Mouse (Mus musculus) hindbrain, embryonic 13.5 days (tissue): ENCODE measurements at regions not wholly inside any gene's neighbourhood (a gene's known extent, or its start where the extent isn't known, plus 50 kb on each side); places are given as distances from the start of the nearest gene placed in this dataset.

Experiments
- ATAC-seq: fragments of 200-750 bp; cut with Nextera tagmentation; 2 replicates; pipeline ENCODE4 v1.8.0; 2017; ENCODE audit warnings: moderate TSS enrichment; ENCODE audit not compliant: low FRiP score
- H3K27ac ChIP-seq: fragments of 300-500 bp; sonication (generic); 2 replicates; pipeline ENCODE4 v1.5.1; 2015; ENCODE audit warnings: inconsistent platforms, mild to moderate bottlenecking, moderate library complexity
- H3K27me3 ChIP-seq: fragments of 300-500 bp; sonication (generic); 2 replicates; pipeline ENCODE4 v1.6.1; 2015; ENCODE audit warnings: mild to moderate bottlenecking, inconsistent platforms
- H3K36me3 ChIP-seq: fragments of 300-500 bp; sonication (generic); 2 replicates; pipeline ENCODE4 v1.6.1; 2015; ENCODE audit warnings: mild to moderate bottlenecking, inconsistent platforms
- H3K4me1 ChIP-seq: fragments of 300-500 bp; sonication (generic); replicated peaks from 2 replicates; pipeline ENCODE4 v1.6.1; 2015; ENCODE audit warnings: inconsistent platforms
- H3K4me2 ChIP-seq: fragments of 300-500 bp; sonication (generic); 2 replicates; pipeline ENCODE4 v1.6.1; 2015; ENCODE audit warnings: inconsistent platforms, mild to moderate bottlenecking, moderate library complexity
- H3K4me3 ChIP-seq: fragments of 300-500 bp; sonication (generic); 2 replicates; pipeline ENCODE4 v1.5.1; 2015; ENCODE audit warnings: mild to moderate bottlenecking, inconsistent platforms
- H3K9ac ChIP-seq: fragments of 300-500 bp; sonication (generic); 2 replicates; pipeline ENCODE4 v1.6.1; 2015; ENCODE audit warnings: mild to moderate bottlenecking, inconsistent platforms
- H3K9me3 ChIP-seq: fragments of 300-500 bp; sonication (generic); 2 replicates; pipeline ENCODE4 v1.6.1; 2016; ENCODE audit warnings: inconsistent platforms
- WGBS: fragments of 180-500 bp; shearing (Covaris S2); methylation state at CpG from one replicate; pipeline ENCODE4 v1.1.7; 2015; 5-methylcytosine and 5-hydroxymethylcytosine counted together

DNA sequence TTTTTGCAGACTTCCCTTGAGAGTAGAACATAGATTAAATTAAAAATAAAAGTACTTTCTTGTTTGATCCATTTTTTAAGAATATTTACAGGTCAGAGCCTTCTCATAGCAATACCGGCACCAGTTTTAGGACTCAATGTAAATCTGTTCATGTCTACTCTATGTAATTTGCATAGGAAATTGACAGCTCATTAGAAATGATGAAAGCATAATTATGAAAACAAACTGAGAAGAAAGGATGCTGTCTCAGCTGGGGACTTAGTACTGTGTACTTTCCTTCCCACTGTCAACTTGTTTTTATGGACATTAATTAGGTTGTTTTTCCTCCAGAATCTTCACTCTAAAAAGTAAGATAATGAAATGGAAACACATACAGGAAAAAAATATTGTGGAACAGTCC lies 3344.8 kb upstream of the Gm6569 start:
- Histone ChIP-seq H3K4me1 (no peaks in the 10 kb centered on the region), H3K9me3 (no peaks in the 10 kb centered on the region), H3K4me3 (no peak overlapping the region), H3K27ac (no peak overlapping the region), H3K9ac (no peak overlapping the region), H3K27me3 (no peaks in the 10 kb centered on the region), H3K4me2 (no peak overlapping the region), H3K36me3 (no peaks in the 10 kb centered on the region)
- ATAC-seq, result no peak
- 73% methylated on average over 1 of the region's 1 CpGs for WGBS

DNA sequence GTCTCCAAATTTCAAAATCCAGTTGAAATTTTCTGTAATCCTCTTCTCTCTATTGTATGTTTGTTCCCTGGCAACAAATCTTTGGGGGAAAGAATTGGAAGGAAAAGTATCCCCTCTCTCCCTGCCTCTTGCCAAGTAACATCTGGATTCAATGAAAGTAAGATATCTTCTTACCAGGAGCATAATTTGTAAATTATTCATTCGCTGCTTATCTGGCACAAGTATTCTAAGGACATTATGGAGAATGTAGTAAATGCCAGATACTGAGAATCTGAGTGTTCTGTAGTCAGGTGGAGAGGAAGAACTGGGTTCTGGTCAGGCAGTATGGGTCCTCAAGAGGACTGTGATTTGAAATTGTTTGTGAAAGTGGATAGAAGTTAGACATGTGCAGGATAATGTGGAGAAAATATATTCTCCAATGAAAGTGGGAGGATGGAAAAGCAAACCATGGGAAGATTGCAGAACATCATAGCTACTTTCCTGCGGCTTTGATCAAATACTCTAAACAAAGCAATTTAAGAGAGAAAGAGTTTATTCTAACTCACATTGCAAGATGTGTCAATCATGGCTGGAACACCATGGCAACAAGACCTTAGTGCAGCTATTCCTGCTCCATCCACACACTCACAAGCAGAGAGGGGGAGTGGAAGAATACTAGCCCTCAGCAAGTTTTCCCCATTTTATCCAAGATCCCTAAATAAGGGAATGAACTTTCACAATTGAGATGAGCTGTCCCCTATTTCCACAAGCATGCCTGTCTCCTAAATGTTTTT lies 3327.1 kb upstream of the Gm6569 start:
- H3K27me3 ChIP-seq, result no peaks in the 10 kb centered on the region
- no peaks in the 10 kb centered on the region for H3K36me3 ChIP-seq
- H3K4me1 ChIP-seq, result no peaks in the 10 kb centered on the region
- no peak overlapping the region for H3K4me3 ChIP-seq
- no peak overlapping the region for H3K4me2 ChIP-seq
- H3K9ac ChIP-seq, result no peak overlapping the region
- no peak overlapping the region for H3K27ac ChIP-seq
- 75% methylated on average over 2 of the region's 2 CpGs for WGBS
- no peak for ATAC-seq
- H3K9me3 ChIP-seq, result no peaks in the 10 kb centered on the region

DNA sequence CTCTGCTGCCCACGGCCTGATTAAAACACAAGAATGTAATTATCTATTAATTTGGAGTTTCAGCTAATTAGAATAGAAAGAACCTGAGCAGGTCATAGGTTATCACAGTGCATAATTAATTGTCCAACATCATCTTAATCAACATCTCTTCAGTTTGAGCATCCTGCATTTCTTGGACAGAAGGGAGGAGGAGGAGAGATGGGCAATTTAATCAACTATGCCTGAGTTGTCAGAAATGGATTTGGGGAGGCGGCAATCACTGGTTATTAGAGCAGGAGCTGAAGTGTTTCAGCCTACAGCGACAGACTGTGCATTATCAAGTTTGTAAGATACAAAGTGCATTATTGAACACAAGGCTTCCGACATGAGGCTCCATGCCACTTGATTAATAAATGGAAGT lies 3313.8 kb upstream of the Gm6569 start:
- 55% methylated on average over 4 of the region's 4 CpGs for WGBS
- no peak for ATAC-seq
- Histone ChIP-seq H3K27me3 (no peaks in the 10 kb centered on the region), H3K9ac (no peak overlapping the region), H3K4me3 (no peak overlapping the region), H3K4me2 (no peak overlapping the region), H3K4me1 (no peaks in the 10 kb centered on the region), H3K36me3 (no peaks in the 10 kb centered on the region), H3K27ac (no peak overlapping the region), H3K9me3 (no peaks in the 10 kb centered on the region)

DNA sequence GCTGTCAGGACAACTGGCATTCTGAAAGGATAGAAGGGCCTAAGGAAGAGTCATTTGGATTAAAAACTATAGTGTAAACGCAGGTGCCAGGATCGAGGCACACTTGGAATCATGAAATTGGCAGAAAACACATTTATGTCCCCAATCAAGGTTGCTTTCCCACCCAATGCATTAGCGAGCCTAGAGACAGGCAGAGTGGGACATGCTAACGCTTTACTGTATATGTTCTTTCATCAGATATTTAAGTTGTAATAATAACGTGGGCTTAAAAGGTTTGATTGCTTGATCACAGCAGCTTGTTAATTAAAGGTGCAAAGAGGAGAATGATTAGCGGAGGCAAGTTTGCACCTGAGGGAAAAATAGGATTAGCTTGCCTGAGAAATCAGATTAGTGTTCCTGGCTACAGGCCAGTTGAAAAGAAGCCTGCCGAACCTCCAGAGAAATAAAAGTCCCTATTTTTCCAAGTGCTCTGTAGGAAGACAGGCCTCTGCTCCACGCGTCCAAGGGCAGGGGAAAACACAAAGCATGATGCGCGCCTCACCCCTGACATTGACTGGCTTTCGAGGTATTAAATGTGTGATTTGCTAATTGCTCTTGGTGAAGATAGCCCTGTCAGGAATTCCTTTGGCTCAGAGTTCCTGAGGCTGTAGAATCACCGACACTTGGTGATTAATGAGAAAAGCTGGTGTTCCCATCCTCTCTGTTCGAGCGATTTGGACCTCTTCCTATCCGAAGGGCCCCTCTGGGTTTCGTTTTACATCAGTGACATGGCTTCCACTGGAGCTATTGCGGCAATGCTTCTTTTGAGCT lies 3279.4 kb upstream of the Gm6569 start:
- Histone ChIP-seq H3K4me1 (peaks cover 14% of the 10 kb centered on the region), H3K4me3 (no peak overlapping the region), H3K27me3 (no peaks in the 10 kb centered on the region), H3K9ac (no peak overlapping the region), H3K9me3 (no peaks in the 10 kb centered on the region), H3K4me2 (0 out of 2 replicates have a peak overlapping the region, but pooled peaks have one; percentile 23), H3K36me3 (no peaks in the 10 kb centered on the region), H3K27ac (peak overlapping the region; percentile 55)
- ATAC-seq, result peak; percentile 63; the same call in 1 of the 2 replicates
- 36% methylated on average over 18 of the region's 18 CpGs for WGBS

DNA sequence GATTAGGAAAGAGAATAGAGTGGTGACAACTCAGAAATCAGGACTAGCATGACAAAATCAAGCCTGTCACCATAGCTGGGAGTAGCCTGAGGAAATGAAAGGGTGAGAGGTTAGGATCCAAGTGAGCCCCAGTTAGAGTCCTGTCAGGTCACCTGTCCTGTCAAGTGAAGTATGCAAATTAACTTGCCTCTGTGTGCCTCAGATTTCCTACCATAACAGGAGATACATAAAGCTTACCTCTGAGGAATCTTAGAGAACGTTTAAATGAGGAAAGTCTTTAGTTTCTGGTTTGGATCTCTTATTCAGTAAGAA lies 3278.8 kb upstream of the Gm6569 start:
- Histone ChIP-seq H3K36me3 (no peaks in the 10 kb centered on the region), H3K9ac (no peak overlapping the region), H3K4me2 (0 out of 2 replicates have a peak overlapping the region, but pooled peaks have one; percentile 23), H3K27ac (peak overlapping the region; percentile 55; the same call in 1 of the 2 replicates), H3K4me1 (peaks cover 14% of the 10 kb centered on the region), H3K9me3 (no peaks in the 10 kb centered on the region), H3K27me3 (no peaks in the 10 kb centered on the region), H3K4me3 (no peak overlapping the region)
- WGBS, result 59% methylated on average over 1 of the region's 1 CpGs
- ATAC-seq, result no peak

DNA sequence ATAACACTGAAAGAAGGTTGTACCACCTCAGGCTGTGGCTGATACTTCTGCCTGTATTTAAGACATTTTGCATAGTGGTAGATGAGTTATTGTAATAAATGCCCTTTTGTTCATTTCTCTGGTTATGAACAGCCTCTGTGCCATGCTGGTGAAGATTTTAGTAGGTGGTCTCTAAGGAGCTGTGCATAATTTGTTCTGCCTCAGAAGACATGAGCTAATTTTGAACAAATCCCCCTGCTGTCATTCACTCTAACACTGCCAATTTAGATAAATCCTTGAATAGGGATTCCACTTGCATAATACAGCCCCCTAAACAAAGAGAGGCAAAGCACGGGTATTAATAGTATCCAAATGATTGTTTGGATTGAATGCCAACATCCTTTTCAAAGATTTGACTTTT lies 3240.1 kb upstream of the Gm6569 start:
- no peak overlapping the region for H3K4me3 ChIP-seq
- WGBS, result 8% methylated on average over 1 of the region's 1 CpGs
- no peaks in the 10 kb centered on the region for H3K27me3 ChIP-seq
- H3K36me3 ChIP-seq, result no peaks in the 10 kb centered on the region
- no peaks in the 10 kb centered on the region for H3K9me3 ChIP-seq
- no peak overlapping the region for H3K9ac ChIP-seq
- no peak overlapping the region for H3K27ac ChIP-seq
- 0 out of 2 replicates have a peak, but pooled peaks cover 7% of the 10 kb centered on the region for H3K4me1 ChIP-seq
- peak; percentile 59; the same call in 1 of the 2 replicates for ATAC-seq
- H3K4me2 ChIP-seq, result no peak overlapping the region

DNA sequence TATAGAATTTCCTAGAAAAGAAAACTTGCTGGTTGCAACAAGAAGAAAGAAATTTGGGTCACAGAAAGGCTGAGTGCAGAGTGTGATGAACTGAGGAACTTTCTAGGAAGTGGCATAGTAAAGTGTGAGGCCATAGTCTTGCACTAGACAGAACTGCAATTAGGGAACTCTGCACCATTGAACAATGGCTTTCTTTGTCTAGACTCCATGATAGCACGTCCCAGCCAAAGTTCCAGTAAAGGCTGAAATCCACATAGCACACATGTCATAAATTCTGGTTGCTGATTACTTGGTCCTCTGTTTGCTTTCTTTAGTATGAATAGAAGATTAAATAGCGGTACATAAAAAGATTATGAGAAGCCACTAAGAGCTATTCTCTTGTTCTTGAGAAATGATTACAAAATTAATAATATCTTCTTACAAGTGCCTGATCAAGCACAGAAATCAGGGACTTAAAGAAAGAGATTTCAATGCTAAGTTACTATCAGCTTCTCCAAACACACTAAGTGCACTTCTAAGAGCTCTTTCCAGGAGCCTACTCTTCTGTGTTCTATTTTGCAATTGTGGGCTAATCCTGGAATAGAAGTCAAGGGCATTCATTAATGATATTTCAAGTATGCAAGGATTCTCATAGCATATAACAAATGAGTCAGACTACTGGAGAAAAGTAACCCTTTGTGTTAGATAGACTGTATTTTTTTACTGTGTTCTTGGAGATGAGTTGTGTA lies 3233.4 kb upstream of the Gm6569 start:
- Histone ChIP-seq H3K27me3 (no peaks in the 10 kb centered on the region), H3K36me3 (no peaks in the 10 kb centered on the region), H3K27ac (no peak overlapping the region), H3K4me1 (no peaks in the 10 kb centered on the region), H3K9ac (no peak overlapping the region), H3K4me3 (no peak overlapping the region), H3K9me3 (no peaks in the 10 kb centered on the region), H3K4me2 (no peak overlapping the region)
- WGBS, result 72% methylated on average over 2 of the region's 2 CpGs
- ATAC-seq, result no peak

DNA sequence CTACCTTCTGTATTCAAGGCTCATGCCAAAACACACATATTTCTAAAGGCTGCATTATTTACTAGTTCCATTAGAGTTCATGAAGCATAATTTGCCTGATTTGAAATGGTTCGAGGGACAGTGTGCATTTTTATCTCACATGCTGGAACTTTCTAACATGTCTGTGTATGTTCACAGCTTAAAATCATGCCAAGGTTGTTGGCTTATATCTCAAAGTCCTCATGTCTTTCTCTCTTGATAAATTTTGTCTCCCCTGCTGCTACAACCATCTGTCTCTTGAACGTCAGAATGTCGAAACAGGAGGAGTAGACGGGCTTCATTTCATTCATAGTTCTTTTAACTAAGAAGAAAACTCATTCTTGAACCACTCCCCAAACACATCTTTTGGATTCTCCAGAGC lies 3229.1 kb upstream of the Gm6569 start:
- H3K27me3 ChIP-seq, result no peaks in the 10 kb centered on the region
- WGBS, result 81% methylated on average over 4 of the region's 4 CpGs
- no peaks in the 10 kb centered on the region for H3K4me1 ChIP-seq
- no peak for ATAC-seq
- H3K9ac ChIP-seq, result no peak overlapping the region
- no peak overlapping the region for H3K27ac ChIP-seq
- no peaks in the 10 kb centered on the region for H3K36me3 ChIP-seq
- no peaks in the 10 kb centered on the region for H3K9me3 ChIP-seq
- H3K4me3 ChIP-seq, result no peak overlapping the region
- H3K4me2 ChIP-seq, result no peak overlapping the region

DNA sequence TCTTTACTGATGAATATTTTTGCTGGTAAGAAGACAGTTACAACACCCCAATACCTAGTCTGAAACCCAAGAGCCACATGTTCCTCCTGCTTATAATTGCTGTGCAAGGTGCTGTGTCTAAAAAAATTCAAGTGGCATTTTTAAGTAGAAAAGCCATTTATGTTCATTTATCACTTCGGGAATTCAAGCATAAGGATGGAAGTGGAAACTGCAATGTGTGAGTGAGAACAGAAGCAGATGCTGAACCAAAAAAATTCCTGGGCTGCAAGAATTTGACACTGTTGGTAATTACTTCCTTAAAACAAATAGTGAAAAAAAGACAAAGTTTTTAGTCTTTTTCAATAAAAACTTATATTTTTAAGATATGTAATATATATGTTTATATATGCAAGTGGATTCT lies 3227.5 kb upstream of the Gm6569 start:
- H3K27me3 ChIP-seq, result no peaks in the 10 kb centered on the region
- H3K36me3 ChIP-seq, result no peaks in the 10 kb centered on the region
- H3K4me3 ChIP-seq, result no peak overlapping the region
- H3K27ac ChIP-seq, result no peak overlapping the region
- no peaks in the 10 kb centered on the region for H3K9me3 ChIP-seq
- 92% methylated on average over 1 of the region's 1 CpGs for WGBS
- H3K4me1 ChIP-seq, result no peaks in the 10 kb centered on the region
- H3K4me2 ChIP-seq, result no peak overlapping the region
- ATAC-seq, result no peak
- H3K9ac ChIP-seq, result no peak overlapping the region

DNA sequence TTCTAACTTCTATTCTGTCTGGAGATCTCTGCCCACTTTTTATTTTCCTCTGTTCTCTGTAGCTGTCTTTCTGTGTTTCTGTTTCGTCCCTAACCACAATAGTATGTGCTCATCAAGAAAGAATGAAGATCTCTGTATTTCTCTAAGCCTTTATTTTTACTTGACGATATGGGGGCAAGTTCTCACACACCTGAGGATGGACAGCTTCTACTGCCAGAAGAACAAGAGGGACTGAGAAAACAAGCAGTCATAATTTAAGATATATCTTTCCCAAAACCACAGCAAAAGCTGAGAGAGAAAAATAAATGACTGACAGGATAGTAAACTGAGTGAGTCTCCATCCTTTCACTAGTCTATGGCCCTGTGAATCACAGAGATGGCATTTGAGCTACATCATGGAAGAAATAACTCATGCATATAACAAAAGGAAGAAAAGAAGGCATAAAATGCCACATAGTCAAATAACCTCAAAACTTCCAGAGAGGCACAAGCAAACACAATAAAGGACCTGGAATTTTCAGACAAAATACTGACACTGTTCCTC lies 3216.2 kb upstream of the Gm6569 start:
- H3K4me1 ChIP-seq, result no peaks in the 10 kb centered on the region
- no peaks in the 10 kb centered on the region for H3K27me3 ChIP-seq
- H3K4me2 ChIP-seq, result no peak overlapping the region
- H3K9ac ChIP-seq, result no peak overlapping the region
- H3K36me3 ChIP-seq, result no peaks in the 10 kb centered on the region
- no peak for ATAC-seq
- no peak overlapping the region for H3K27ac ChIP-seq
- H3K9me3 ChIP-seq, result no peaks in the 10 kb centered on the region
- WGBS, result 86% methylated on average over 2 of the region's 2 CpGs
- no peak overlapping the region for H3K4me3 ChIP-seq

DNA sequence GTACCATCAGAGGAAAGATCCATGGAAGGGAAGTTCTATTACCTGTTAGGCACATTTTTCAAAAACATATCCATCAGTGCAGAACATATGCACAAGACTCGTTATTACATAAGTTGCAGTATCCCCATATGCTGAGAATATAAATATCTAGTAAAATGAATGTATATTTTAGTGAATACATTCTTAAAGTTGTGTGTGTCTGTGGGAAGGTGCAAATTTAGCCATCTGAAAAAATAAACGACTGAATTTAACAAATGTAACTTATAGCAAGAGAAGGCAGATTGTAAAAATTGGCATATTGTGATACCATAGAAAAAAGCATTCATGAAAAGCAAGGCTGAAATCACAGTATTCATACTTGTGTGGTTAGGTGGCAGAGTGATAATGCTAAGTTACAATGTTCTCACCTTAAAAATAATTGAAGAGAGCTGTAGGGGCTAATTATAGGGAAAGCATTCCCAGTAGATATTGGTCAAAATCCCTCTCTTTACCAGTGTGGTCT lies 3193.3 kb upstream of the Gm6569 start:
- 83% methylated on average over 2 of the region's 2 CpGs for WGBS
- H3K9ac ChIP-seq, result no peak overlapping the region
- no peaks in the 10 kb centered on the region for H3K4me1 ChIP-seq
- no peak overlapping the region for H3K27ac ChIP-seq
- no peaks in the 10 kb centered on the region for H3K36me3 ChIP-seq
- H3K27me3 ChIP-seq, result no peaks in the 10 kb centered on the region
- no peaks in the 10 kb centered on the region for H3K9me3 ChIP-seq
- no peak overlapping the region for H3K4me2 ChIP-seq
- H3K4me3 ChIP-seq, result no peak overlapping the region
- ATAC-seq, result no peak
